Mouse (Mus musculus): ENCODE data around the gene Pdilt. TPM values are rescaled to one million over a fixed set of nuclear protein-coding genes. Genes with fewer than 3 reads are reported as not detected.

Pdilt gene
- polyA plus RNA-seq, 1 experiment from 2014 or later, result not detected

DNA sequence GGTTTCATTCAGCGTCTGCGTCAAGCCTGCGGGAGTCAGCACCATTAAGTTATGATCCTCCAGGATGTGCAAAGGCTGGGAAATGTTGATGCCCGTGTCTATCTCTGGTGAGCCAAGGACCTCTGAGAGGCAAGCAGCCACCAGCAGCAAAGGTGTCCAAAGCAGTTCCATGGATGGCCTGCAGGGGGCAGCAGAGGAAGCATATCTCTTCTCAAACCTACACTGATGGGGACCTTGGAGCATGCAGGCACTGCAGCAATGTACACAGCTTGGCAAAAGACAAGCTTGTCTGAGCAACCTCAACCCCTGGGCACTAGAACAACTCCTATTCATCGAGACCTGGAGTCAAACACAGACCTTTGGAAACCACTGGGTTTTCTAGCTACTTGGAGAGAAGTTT, 3.6 kb downstream of the Pdilt start:
- Histone ChIP-seq H3K27me3 (replicated peaks; ENCODE audit: control insufficient read depth, insufficient read depth, low read length) (no peaks in the 10 kb centered on the region), H3K4me1 (replicated peaks; ENCODE audit: control insufficient read depth, insufficient read depth, low read length) (no peaks in the 10 kb centered on the region), H3K4me2 (no peak overlapping the region), H3K9me3 (ENCODE audit: control insufficient read depth, low read length) (no peaks in the 10 kb centered on the region), H3K4me3 (ENCODE audit: low read depth, low read length) (no peak overlapping the region), H3K9ac (ENCODE audit: low read depth, low read length) (no peak overlapping the region), H3K36me3 (ENCODE audit: control insufficient read depth, insufficient read depth, low read length) (no peaks in the 10 kb centered on the region), H3K27ac (ENCODE audit: low read depth, low read length) (no peak overlapping the region)
- 0 out of 2 replicates have a peak, but pooled peaks have one; percentile 19 for ATAC-seq (replicated peaks; ENCODE audit: low FRiP score)
- WGBS, result 37% methylated on average over 5 of the region's 5 CpGs
- DNase-seq (ENCODE audit: low spot score), result peak; percentile 52

GRCm38 (mm10) chr7:119519163-119519562, 4.1 kb downstream of the Pdilt start, which contains the start of gene Acsm5:
Gene Acsm5 (plus strand): TSS chr7:119519463.
- Histone ChIP-seq H3K9me3 (ENCODE audit: control insufficient read depth, low read length) (no peaks in the 10 kb centered on the region), H3K4me2 (no peak within 1 kb of the TSS), H3K36me3 (ENCODE audit: control insufficient read depth, insufficient read depth, low read length) (no peaks in the 10 kb centered on the region), H3K27me3 (replicated peaks; ENCODE audit: control insufficient read depth, insufficient read depth, low read length) (no peaks in the 10 kb centered on the region), H3K4me3 (ENCODE audit: low read depth, low read length) (no peak within 1 kb of the TSS), H3K4me1 (replicated peaks; ENCODE audit: control insufficient read depth, insufficient read depth, low read length) (no peaks in the 10 kb centered on the region), H3K27ac (ENCODE audit: low read depth, low read length) (no peak within 1 kb of the TSS), H3K9ac (ENCODE audit: low read depth, low read length) (no peak within 1 kb of the TSS)
- no peak for DNase-seq (ENCODE audit: low spot score)
- WGBS, result 70% methylated on average over 5 of the region's 5 CpGs
- ATAC-seq (replicated peaks; ENCODE audit: low FRiP score), result no peak

GRCm38 (mm10) chr7:119516272-119516558, 7.1 kb downstream of the Pdilt start:
- Histone ChIP-seq H3K27ac (ENCODE audit: low read depth, low read length) (no peak overlapping the region), H3K4me1 (replicated peaks; ENCODE audit: control insufficient read depth, insufficient read depth, low read length) (no peaks in the 10 kb centered on the region), H3K9ac (ENCODE audit: low read depth, low read length) (no peak overlapping the region), H3K4me3 (ENCODE audit: low read depth, low read length) (no peak overlapping the region), H3K9me3 (ENCODE audit: control insufficient read depth, low read length) (no peaks in the 10 kb centered on the region), H3K36me3 (ENCODE audit: control insufficient read depth, insufficient read depth, low read length) (no peaks in the 10 kb centered on the region), H3K27me3 (replicated peaks; ENCODE audit: control insufficient read depth, insufficient read depth, low read length) (no peaks in the 10 kb centered on the region), H3K4me2 (no peak overlapping the region)
- WGBS, result 76% methylated on average over 7 of the region's 7 CpGs
- DNase-seq (ENCODE audit: low spot score), result no peak
- ATAC-seq (replicated peaks; ENCODE audit: low FRiP score), result no peak

- H3K27ac ChIP-seq (ENCODE audit: low read depth, low read length), result no peak overlapping the region
- H3K36me3 ChIP-seq (ENCODE audit: control insufficient read depth, insufficient read depth, low read length), result no peaks in the 10 kb centered on the region
- H3K4me1 ChIP-seq (replicated peaks; ENCODE audit: control insufficient read depth, insufficient read depth, low read length), result no peaks in the 10 kb centered on the region
- 66% methylated on average over 10 of the region's 10 CpGs for WGBS
- H3K27me3 ChIP-seq (replicated peaks; ENCODE audit: control insufficient read depth, insufficient read depth, low read length), result no peaks in the 10 kb centered on the region
- ATAC-seq (replicated peaks; ENCODE audit: low FRiP score), result no peak; the same call in 1 of the 2 replicates
- no peak overlapping the region for H3K4me2 ChIP-seq
- no peak for DNase-seq (ENCODE audit: low spot score)
- H3K4me3 ChIP-seq (ENCODE audit: low read depth, low read length), result no peak overlapping the region
- H3K9me3 ChIP-seq (ENCODE audit: control insufficient read depth, low read length), result no peaks in the 10 kb centered on the region
- H3K9ac ChIP-seq (ENCODE audit: low read depth, low read length), result no peak overlapping the region
Measured at GRCm38 (mm10) chr7:119515492-119516271, 7.6 kb downstream of the Pdilt start.

GRCm38 (mm10) chr7:119513056-119513455, 10.2 kb downstream of the Pdilt start:
- DNase-seq (ENCODE audit: low spot score) (peak; percentile 33), ATAC-seq (replicated peaks; ENCODE audit: low FRiP score) (peak; percentile 56)
- 31% methylated on average over 7 of the region's 7 CpGs for WGBS

GRCm38 (mm10) chr7:119511143-119511542, 12.1 kb downstream of the Pdilt start:
- 80% methylated on average over 4 of the region's 4 CpGs for WGBS
- H3K9me3 ChIP-seq (ENCODE audit: control insufficient read depth, low read length), result no peaks in the 10 kb centered on the region
- no peak overlapping the region for H3K9ac ChIP-seq (ENCODE audit: low read depth, low read length)
- H3K36me3 ChIP-seq (ENCODE audit: control insufficient read depth, insufficient read depth, low read length), result no peaks in the 10 kb centered on the region
- no peak overlapping the region for H3K27ac ChIP-seq (ENCODE audit: low read depth, low read length)
- DNase-seq (ENCODE audit: low spot score) (no peak), ATAC-seq (replicated peaks; ENCODE audit: low FRiP score) (no peak)
- no peak overlapping the region for H3K4me2 ChIP-seq
- no peaks in the 10 kb centered on the region for H3K4me1 ChIP-seq (replicated peaks; ENCODE audit: control insufficient read depth, insufficient read depth, low read length)
- no peak overlapping the region for H3K4me3 ChIP-seq (ENCODE audit: low read depth, low read length)
- H3K27me3 ChIP-seq (replicated peaks; ENCODE audit: control insufficient read depth, insufficient read depth, low read length), result no peaks in the 10 kb centered on the region

More at GRCm38 (mm10) chr7:119513056-119513455, 10.2 kb downstream of the Pdilt start:
- Histone ChIP-seq H3K4me2 (no peak overlapping the region), H3K36me3 (ENCODE audit: control insufficient read depth, insufficient read depth, low read length) (no peaks in the 10 kb centered on the region), H3K27me3 (replicated peaks; ENCODE audit: control insufficient read depth, insufficient read depth, low read length) (no peaks in the 10 kb centered on the region), H3K4me3 (ENCODE audit: low read depth, low read length) (no peak overlapping the region), H3K9ac (ENCODE audit: low read depth, low read length) (no peak overlapping the region), H3K4me1 (replicated peaks; ENCODE audit: control insufficient read depth, insufficient read depth, low read length) (no peaks in the 10 kb centered on the region), H3K27ac (ENCODE audit: low read depth, low read length) (no peak overlapping the region), H3K9me3 (ENCODE audit: control insufficient read depth, low read length) (no peaks in the 10 kb centered on the region)

DNA sequence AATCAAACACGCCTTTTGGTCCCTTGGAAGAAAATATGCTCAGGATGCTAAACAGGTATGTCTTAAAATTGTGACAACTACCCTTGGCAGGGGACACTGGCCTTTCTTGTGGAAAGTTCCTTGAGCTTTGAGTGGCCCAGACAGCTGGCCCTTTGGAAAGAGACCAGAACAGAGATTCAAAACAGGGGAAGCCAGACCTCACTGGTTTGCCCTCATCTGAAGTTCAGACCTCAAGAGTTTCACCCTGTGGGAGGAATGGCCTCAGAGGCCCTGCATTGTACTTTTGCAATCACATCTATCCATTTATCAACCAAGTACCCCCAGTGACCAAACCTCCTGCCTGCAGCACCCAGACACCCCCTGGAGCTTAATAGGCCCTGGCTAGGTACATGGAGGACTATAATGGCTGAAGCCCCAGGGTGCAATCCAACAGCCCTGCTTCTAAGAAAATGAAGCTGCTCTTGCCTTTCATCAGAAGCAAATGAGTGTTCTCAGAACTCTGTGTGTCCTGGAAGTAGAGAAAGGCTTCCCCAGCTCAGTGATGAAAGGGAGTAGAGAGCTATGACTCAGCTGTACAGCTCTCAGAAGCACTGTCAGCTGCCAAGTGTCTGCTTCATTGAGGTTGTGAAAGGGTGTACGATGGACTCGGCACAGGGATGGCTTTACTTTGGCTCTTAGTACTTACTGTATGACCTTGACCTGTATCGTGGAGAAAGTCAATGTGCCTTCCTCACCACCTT, 33.1 kb downstream of the Pdilt start:
- H3K4me2 ChIP-seq, result no peak overlapping the region
- H3K9ac ChIP-seq (ENCODE audit: low read depth, low read length), result no peak overlapping the region
- H3K4me1 ChIP-seq (replicated peaks; ENCODE audit: control insufficient read depth, insufficient read depth, low read length), result no peaks in the 10 kb centered on the region
- DNase-seq (ENCODE audit: low spot score) (no peak), ATAC-seq (replicated peaks; ENCODE audit: low FRiP score) (no peak)
- H3K27me3 ChIP-seq (replicated peaks; ENCODE audit: control insufficient read depth, insufficient read depth, low read length), result no peaks in the 10 kb centered on the region
- H3K4me3 ChIP-seq (ENCODE audit: low read depth, low read length), result no peak overlapping the region
- no peak overlapping the region for H3K27ac ChIP-seq (ENCODE audit: low read depth, low read length)
- H3K9me3 ChIP-seq (ENCODE audit: control insufficient read depth, low read length), result no peaks in the 10 kb centered on the region
- no peaks in the 10 kb centered on the region for H3K36me3 ChIP-seq (ENCODE audit: control insufficient read depth, insufficient read depth, low read length)
- WGBS, result 79% methylated on average over 4 of the region's 4 CpGs

GRCm38 (mm10) chr7:119486683-119487082, 36.6 kb downstream of the Pdilt start:
- no peak overlapping the region for H3K27ac ChIP-seq (ENCODE audit: low read depth, low read length)
- H3K4me1 ChIP-seq (replicated peaks; ENCODE audit: control insufficient read depth, insufficient read depth, low read length), result no peaks in the 10 kb centered on the region
- no peaks in the 10 kb centered on the region for H3K9me3 ChIP-seq (ENCODE audit: control insufficient read depth, low read length)
- H3K4me3 ChIP-seq (ENCODE audit: low read depth, low read length), result no peak overlapping the region
- no peak overlapping the region for H3K9ac ChIP-seq (ENCODE audit: low read depth, low read length)
- ATAC-seq (replicated peaks; ENCODE audit: low FRiP score), result no peak
- DNase-seq (ENCODE audit: low spot score), result no peak
- no peaks in the 10 kb centered on the region for H3K27me3 ChIP-seq (replicated peaks; ENCODE audit: control insufficient read depth, insufficient read depth, low read length)
- 68% methylated on average over 5 of the region's 5 CpGs for WGBS
- H3K4me2 ChIP-seq, result no peak overlapping the region
- no peaks in the 10 kb centered on the region for H3K36me3 ChIP-seq (ENCODE audit: control insufficient read depth, insufficient read depth, low read length)

DNA sequence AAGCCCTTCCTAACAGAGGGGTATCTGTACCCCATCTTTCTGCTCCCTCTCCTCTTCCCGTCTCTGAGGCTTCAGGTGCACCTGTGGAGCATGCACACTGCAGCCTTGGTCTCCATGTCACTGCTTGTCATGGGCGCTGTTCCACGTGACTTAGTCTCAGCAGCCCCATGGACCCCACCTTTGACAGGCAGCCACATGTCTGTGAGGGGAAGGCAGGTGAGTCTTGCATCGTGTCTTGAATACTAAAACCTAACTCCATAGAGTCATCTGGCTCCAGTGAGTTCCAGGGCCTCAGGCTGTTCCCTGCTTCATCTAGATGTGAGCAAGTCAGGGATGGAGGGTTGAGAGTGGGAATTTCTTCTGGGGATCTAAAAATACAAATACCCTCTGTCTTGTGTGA, 39.1 kb downstream of the Pdilt start:
- no peak overlapping the region for H3K4me3 ChIP-seq (ENCODE audit: low read depth, low read length)
- H3K4me1 ChIP-seq (replicated peaks; ENCODE audit: control insufficient read depth, insufficient read depth, low read length), result no peaks in the 10 kb centered on the region
- H3K36me3 ChIP-seq (ENCODE audit: control insufficient read depth, insufficient read depth, low read length), result no peaks in the 10 kb centered on the region
- WGBS, result 79% methylated on average over 4 of the region's 4 CpGs
- ATAC-seq (replicated peaks; ENCODE audit: low FRiP score) (no peak), DNase-seq (ENCODE audit: low spot score) (no peak)
- no peaks in the 10 kb centered on the region for H3K27me3 ChIP-seq (replicated peaks; ENCODE audit: control insufficient read depth, insufficient read depth, low read length)
- H3K27ac ChIP-seq (ENCODE audit: low read depth, low read length), result no peak overlapping the region
- no peaks in the 10 kb centered on the region for H3K9me3 ChIP-seq (ENCODE audit: control insufficient read depth, low read length)
- H3K4me2 ChIP-seq, result no peak overlapping the region
- no peak overlapping the region for H3K9ac ChIP-seq (ENCODE audit: low read depth, low read length)
